Mouse (Mus musculus) thymus, postnatal 14 days (tissue): ENCODE results near the gene Ephb6.
"Not testable (repeated sequence)": the region's sequence is repeated elsewhere in the genome, so short reads cannot be mapped to it uniquely, and the experiment has no call there.

Experiments used
- DNase-seq: peaks from one replicate; pipeline ENCODE4 v3.0.0; 2021

Ephb6 gene

DNA sequence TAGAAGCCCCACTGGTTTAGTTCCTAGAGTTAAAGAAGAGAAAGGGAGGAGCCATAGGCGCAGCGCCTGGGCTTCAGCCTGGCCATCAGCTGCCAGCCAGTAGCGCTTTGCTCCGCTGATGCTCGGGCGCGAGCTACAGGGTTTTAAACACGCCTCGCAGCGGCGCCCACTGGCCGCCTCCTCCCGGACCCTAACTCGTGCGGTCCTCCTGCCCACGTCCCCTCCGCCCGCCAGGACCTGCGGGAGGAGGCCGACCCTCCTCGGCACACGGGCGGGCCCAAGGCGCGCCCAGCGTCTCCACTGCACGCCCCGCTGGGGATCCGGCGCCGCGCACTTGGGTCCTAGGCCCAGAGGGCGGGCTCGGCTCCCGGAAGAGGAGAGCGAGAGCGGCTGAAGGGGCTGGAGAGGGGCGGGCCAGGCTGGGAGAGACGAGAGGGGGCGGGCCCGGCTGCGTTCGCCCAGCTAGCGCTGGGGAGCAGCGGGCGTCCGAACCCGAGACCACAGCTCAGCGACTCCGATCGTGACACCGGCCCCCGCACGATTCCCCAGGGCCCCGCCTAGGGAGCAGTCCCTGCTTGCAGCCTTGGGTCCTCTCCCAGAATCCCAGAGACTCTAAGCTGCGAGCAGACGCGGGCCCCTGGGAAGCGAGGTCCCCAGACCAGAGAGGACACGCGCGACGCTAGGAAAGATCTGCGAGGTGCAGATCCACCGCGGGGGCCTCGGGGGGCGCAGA lies at the start of gene Ephb6:
Gene Ephb6 (plus strand): TSS at position 422 of the 733 bp plus-strand sequence.
- peak; percentile 94 for DNase-seq

DNA sequence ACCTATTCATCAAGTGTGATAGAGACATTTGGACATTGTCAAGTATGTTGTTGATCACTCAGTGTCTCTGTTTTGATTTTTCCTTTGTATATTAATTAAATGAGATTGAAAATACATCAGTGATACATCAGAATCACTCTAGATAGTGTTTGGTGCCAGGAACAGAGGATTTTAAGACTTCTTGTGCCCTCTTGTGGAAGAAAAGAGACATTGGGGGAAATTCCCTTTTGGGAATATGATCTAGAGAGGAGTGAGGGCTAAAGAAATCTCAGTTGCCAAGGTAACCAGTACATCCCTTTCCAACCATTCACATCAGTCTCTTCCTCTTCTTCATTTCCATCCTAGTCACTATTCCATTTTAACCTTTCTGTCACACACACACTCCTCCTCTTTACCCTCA lies 48.9 kb upstream of the Ephb6 start:
- peak; percentile 24 for DNase-seq

DNA sequence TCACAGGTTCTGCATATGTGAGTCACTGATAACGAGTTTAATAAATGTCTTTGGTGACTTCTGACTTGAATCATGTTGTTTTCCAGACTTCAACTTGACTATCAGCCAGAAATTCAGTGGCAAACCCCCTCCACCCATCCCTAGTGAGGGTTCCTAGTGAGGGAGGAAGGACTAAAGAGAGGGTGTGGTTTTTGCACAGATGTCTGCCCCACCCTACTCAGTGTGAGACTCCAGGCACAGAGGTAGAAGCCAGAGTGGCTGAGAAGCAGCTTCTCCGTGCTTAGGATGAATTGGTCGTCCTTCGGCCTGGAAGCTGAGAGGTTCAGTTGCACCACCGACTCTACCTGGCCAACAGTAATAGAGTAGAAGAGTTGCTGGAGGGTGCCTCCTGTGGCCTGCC lies 47.8 kb upstream of the Ephb6 start:
- peak; percentile 82 for DNase-seq

DNA sequence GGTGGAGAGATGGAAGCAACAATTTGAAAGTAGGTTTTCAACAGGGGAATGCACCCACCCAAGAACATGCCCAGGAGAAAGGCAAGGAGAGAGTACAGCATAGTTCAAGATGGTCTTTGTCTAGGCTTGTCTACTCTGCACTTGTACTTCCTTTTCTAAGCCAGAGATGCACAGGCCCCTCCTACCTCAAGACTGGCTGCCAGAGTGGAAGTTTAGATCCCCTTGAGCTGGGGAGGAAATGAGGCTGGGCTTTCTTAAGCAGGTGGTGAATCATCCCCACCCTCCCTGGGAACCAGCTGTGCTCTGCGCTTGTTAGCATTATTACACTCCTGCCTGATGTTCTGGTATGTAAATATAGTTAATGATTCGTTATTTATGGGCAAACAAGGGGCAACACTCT lies 47.0 kb upstream of the Ephb6 start:
- peak; percentile 88 for DNase-seq

DNA sequence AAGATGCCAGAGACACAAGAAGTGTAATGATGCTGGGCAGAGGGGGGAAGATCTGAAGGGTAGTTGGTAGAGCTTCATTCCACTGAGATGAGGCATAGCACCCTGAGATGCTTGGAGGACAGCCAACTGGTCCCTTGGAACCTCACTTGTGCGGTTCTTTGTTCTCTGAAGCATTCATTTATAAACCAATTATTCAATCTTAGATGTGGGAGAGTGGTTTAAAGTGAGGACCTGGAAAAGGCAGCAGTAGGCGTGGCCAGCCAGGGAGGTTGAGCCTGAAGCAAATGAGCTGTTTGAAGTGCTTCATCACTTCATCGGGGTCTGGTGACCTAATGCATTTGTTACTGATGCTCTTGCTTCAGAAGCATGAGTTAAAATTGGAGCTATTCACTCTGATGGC lies 46.0 kb upstream of the Ephb6 start:
- DNase-seq = peak; percentile 79

DNA sequence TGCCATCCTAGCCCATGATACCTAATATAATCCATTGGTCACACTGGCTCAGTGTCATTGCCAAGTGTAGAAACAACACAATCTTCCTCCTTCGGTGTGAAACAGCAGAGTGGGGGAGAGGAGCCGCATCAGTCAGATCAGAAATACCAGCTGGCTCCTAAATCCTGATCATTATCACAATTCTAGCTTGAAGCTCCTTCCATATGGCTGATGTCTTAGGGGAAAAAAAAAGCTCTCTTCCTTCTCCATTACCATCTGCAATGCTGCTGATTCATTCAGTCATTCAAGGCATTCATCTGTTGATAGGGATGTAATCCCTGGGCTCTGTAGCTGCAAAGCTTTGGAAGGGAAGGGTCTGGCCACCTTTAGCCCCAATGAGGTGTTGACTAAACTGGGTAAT lies 45.0 kb upstream of the Ephb6 start:
- DNase-seq = peak; percentile 20

DNA sequence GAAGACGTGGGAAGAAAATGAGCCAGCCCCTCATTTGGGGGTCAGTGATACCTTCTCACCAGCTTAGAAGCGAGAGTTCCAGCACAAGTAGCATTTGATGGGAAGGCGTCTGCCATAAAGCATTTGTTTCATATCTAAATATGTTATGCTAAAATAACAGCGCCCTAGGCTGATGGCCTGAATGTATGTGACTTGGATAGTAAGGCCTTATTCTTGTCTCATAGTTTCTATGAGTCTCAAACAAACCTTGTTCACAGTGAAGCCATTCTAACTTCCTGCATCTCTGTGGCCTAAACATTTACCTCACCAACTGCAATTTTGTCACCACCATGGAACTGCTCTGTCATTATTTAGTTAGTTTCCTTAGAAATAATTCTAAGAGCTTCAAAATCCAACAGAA lies 42.7 kb upstream of the Ephb6 start:
- DNase-seq = no peak

DNA sequence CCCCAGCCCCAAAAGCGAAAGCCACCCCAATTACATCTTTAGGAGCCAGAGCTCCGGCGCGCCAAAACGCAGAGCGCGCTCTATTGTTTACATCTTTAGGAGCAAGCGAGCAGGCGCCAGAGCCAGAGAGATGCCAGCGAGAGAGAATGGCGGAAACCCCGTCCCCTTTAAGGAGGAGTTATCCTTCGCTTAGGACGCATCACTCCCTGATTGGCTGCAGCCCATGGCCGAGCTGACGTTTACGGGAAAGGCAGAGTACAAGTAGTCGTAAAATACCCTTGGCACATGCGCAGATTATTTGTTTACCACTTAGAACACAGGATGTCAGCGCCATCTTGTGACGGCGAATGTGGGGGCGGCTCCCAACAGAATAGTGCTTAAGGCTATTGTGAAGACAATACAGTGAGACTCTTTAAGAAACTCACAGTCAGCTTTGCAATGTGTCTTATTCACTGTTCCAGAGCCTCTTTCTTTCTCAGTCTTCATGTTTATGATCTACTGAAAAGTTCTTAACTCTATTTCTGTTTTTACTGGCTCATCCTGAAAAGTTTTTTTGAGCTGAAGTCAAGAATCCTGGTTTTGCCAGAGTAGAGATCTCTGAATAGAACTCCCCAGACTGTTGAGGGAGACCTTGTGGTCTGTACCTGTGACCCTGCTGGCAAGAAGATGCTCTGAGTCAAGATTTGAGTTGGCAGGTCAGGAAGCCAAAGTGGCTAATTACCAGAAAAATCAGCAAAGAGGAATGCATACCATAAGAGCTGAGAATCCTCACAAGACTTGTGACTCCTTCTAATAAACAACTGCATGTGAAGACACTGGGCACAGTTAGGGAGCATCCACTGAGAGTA lies 42.0 kb upstream of the Ephb6 start:
- DNase-seq = not testable (repeated sequence)

DNA sequence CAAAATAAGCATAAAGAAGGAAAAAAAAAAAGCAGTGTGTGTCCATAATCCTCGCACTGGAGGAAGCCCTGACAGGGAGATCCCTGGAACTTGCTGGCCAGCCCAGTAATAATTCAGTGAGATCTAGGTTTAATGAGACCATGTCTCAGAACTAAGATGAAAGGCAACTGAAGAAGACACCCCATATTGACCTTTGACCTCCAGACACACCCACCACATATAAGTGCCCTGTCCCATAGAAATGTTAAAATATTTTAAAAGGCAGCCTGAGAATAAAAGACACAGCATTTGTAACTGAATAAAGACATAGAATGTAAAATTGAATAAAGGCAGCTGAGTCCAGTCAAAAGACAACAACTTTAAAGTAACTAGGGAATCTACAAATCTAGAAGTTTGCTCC lies 40.0 kb upstream of the Ephb6 start:
- DNase-seq = no peak

DNA sequence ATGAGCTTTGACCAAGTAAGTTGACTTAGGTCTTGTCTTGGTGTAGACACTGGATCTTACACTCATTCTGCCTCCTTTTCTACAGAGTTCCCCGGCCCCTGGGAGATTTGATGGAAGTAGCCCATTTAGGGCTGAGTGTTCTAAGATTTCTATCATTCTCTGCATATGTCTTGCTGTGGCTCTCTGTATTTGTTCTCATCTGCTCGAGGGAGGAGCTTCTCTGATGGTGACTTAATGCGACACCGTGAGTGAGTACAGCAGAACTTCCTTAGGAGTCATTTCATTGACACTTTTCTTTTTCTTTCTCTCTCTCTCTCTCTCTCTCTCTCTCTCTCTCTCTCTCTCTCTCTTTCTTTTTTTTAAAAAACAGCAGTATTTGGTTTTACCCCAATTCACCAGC lies 38.3 kb upstream of the Ephb6 start:
- no peak for DNase-seq

DNA sequence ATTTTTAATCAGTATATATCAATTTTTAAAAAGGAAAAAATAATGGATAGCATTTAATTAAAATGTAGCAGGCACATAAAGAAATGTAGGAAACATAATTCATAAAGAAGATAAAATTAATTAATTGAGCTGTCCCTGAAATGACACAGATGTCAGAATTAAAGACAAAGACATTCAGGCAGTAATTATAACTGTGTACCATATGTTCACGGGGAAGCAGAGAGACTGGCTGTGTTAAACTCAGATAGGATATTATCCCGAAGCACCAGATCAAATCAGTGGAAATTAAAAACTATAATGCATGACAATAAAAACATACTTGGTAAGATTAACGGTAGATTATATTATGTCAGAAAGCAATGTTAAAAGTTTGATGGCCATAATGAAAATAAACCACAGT lies 36.2 kb upstream of the Ephb6 start:
- no peak for DNase-seq

DNA sequence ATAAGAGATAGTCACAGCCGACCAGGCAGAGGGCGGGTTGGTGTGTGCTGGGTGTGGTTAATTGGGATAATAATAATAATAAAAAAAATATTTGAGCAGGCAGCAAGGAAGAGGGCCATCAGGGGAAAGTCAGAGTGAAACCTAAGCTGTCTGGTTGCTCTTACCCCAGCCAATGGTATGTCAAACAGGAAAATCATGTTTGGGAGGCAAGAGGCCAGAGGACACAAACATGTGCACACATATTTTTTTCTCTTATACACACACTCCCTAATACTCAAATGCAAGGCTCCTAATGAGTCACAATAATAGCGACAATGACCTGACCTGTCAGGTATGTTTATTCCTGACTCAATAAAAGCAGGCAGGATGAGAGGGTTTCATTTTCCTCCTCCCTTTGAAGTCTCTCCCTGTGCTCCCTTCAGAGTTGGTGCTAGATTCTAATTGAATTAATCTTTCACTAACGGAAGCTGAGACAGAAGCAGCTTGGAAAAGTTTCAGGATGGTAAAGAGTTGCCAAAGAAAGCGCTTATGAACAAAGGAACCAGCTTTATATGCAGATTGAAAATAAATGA lies 28.7 kb upstream of the Ephb6 start:
- no peak for DNase-seq

DNA sequence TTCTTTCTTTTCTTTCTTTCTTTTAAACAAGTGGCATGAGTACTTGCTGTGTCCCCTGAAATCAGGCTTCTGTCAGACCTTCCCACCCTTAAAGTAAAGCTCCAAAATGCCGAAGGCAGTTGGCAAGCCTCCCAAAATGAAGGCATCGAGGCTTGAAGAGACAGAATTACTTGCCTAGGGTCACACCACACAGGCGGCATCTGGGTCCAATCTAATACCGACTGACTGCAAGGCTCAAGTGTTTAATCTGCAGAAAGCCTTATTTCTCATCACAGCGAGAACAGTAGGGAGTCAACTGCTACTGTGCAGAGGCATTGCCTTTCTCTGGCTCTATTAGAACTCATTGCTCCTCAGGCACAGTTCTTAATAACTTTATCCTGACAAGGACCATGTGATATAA lies 28.0 kb upstream of the Ephb6 start:
- DNase-seq = no peak

DNA sequence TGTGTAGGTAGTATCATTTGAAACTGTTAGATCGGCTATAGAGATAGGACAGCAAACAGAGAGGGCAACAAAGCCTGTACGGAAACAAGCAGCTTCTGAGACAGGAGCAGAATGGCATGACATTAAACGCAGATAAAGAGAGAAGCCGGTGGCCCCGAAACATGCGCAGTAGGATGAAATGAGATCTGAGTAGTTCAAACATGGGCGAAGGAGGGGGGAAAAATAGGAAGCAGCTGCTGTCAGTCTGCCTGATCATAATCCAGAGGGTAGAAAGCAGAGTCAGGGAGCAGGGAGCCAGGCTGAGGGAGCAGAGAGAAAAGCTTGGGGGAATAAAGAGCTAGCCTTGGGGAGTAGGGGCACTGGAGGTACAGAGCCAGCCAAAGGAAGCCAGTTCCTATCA lies 24.0 kb upstream of the Ephb6 start:
- no peak for DNase-seq

DNA sequence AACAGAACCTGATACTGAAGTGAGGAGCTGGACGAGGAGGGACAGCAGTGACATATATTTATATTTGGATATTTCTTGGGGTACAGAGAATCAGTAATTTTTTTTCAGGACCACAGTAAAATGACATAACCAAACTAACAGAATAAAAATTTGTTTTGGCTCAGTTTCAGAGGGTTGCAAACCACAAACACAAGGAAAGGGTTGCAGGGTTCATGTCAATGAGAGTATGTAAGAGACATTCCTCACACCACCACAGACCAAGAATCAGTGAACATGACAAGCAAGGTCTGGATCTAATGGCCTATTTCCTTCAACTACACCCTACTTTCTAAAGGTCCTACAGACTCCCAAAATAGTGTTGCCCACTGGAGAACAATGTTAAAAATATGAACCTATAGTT lies 23.1 kb upstream of the Ephb6 start:
- DNase-seq = no peak

DNA sequence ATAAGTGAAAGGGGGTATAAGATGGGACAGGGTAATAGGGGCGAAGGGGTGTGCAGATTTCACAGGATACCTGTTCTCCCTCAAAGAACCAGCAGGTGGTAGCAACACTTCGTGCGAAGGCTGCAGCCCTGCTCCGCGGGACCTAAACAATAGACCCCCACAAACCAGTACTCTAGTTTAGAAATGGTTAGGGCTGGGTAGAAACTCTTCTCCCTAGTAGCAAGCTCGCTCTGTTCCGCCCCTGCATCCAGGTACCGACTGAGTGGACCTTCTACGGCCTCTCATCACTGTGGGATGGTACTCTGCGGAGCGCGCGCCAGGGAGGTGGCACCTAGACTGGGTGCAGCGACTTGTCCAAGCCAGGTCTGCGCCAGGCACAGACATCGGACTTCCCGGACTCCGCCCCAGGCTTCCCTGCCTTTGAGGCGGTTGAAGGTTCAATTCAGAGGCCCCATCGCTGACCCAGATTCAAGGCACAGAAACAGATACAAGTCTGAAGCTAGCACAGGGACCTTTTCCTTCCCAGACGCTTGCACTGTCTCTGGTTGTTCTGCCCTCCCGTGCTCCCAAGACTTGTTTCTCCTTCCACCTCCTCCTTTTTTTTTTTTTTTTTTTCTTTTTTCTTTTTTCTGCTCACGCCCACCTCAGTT lies 756 bp upstream of the Ephb6 start:
- DNase-seq = peak; percentile 87

DNA sequence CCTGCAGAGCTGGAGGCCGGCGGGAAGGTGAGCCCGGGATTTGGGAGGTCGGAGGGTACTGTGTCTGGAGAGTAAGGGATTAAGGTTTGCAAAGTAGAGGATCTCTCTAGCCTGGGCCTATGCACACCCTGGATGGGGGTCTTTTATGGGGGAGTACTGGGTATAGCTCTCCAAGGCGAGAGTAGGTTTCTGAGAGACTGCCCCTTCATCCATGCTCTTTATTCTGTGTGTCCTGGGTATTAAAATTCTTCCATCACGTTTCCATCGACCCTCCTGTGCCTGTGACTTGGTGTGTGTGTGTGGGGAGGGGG lies 467 bp downstream of the Ephb6 start:
- no peak for DNase-seq

DNA sequence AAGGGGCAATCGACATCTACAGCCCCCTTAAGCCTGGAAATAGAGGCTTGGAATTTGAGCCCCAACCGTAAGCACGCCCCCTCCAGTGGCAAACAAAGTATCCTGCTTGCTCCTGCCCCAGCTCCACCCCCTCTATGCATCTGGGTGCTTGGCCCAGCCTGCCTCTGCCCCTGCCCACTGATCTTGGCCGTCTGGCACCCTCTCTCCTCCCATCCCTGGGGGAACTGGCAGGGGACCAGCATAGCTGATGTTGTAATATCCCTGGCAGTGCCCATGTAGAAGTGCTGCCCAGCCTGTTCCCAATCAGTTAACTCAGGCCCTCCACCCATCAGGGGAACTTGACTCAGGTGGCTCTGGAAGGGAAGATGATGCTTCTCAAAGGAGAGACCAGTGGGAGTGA lies 932 bp downstream of the Ephb6 start:
- DNase-seq = peak; percentile 68

DNA sequence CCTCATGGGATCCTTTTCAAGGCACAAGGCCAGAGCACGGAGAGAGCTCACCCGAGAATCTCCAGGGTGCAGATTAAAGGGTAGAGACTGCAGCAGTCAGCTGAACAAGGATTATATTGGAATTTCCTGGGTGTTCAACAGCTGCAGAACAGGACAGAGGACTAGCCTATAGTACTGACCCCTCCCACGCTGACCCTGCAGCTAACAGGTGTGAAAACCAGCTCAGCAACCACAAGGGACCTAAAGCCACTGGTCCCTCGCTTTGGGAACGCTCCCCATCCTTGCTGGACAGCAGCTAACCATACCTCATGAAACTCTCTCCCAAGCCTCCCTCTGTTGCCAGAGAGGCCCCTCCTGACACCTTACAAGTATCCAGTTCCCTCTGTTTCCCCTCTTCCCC lies 2.4 kb downstream of the Ephb6 start:
- DNase-seq = peak; percentile 8

DNA sequence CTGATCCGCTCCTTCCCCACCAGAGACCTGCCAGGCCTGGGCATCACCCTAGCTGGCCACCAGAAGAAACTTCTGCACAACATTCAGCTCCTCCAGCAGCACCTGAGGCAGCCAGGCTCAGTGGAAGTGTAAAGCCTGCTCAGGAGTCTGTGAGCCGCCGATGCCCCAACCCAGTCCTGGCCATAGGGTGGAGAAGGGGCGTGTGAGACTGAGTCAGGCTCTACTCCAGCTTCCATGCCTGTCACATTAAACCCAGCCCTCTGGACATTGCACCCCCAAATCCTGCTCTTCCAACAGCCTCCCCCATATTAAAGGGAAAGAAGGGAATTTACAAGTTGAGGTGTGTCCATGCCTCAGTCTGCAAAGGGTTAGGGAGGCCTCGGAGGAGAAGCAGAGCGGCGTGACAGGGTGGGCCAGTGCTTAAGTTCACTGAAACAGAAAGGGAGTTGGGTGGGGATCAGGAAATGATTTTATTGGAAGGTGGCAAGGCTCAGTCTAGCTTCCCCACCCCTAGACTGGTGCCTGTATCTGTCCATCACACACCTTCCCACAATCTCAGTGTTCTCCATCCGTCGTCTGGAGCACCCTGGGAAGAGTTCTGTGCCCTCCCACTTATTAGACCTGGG lies 15.0 kb downstream of the Ephb6 start:
- DNase-seq = no peak

DNA sequence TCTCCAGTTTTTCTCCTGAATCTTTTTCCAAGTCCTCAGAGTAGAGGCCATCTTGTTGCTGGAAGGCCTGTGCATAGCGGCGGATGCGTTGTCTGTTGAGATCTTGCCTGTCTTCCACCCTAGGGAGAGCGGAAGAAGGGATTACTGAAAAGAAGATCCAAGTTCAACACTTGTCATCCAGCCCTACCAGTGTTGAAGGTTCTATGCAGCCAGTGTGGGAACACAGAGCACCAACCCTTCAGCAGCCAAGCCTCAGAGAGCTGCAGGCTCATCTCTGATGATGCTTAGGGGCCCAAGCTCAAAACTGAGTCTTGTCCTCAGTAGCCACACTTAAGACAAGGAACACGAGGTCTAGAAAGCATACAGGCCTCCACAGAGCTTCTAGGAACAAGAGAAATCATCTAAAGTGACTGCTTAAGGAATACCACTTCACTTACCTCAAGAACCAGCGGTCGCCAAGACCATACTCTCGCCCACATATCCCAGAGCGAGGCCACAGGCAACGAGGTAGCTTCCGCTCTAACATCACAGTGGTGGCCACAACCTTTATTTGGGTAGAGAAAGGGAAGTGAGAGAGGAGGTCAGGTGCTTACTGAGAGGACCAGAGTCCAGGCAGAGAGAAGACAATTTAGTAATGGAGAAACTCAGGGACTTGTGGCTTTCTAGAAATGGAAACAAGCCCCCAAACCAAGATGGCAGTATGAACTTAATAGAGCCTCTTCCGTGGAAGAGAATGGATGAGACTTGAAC lies 16.1 kb downstream of the Ephb6 start:
- DNase-seq = no peak

DNA sequence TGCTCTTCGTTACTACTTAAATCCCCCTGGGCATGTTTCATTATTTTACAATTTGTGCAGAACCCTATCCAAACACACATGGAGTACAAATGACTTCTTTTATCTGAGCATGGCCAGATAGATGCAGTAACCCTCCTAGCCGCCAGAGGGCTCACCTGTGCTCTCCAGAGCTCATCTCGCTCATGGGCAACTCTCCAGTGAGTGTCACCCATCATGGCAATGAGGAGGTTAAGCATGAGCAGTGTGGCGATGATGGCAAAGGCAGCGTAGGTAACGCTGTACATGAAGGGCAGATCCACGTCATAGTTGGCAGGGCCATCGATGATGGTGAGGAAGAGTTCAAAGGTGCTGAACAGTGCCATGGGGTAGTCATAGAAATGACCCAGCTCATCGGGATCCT lies 17.4 kb downstream of the Ephb6 start:
- peak; percentile 69 for DNase-seq

DNA sequence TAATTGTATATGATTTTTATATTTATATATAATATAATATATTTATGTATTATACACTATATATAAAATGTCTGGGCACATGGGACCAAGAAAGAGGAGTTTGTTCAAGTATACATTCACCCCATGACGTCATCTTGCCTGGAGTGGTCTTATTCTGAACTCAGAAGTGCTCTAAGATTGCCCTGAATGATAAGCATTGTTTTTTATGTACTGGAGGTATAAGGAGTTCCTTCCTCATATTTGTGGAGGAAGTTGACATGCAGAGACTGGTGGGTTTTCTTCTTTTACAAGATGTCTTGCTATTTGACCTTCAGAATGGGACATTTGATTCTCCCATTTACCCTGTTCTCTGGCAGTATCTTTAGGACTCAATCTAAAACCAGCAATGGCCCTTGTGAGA lies 22.9 kb downstream of the Ephb6 start:
- DNase-seq = no peak
